Mouse (Mus musculus) liver, embryonic 15.5 days (tissue): ENCODE results near the gene Smarce1. TPM values are rescaled to one million over a fixed set of nuclear protein-coding genes. Genes with fewer than 3 reads are reported as not detected.
"Not testable (repeated sequence)": the region's sequence is repeated elsewhere in the genome, so short reads cannot be mapped to it uniquely, and the experiment has no call there.

ENCODE experiments used
- ATAC-seq: fragments of 200-750 bp; cut with Nextera tagmentation; 2 replicates; pipeline ENCODE4 v1.8.0; 2017; ENCODE audit warnings: moderate number of reproducible peaks, mild to moderate bottlenecking, moderate library complexity; ENCODE audit not compliant: insufficient read depth
- H3K27ac ChIP-seq: fragments of 300-500 bp; sonication (generic); replicated peaks from 2 replicates; pipeline ENCODE4 v1.5.1; 2015; ENCODE audit warnings: mild to moderate bottlenecking, inconsistent platforms
- H3K27me3 ChIP-seq: fragments of 300-500 bp; sonication (generic); 2 replicates; pipeline ENCODE4 v1.6.1; 2015; ENCODE audit warnings: mild to moderate bottlenecking, inconsistent platforms
- H3K36me3 ChIP-seq: fragments of 300-500 bp; sonication (generic); replicated peaks from 2 replicates; pipeline ENCODE4 v1.6.1; 2015; ENCODE audit warnings: moderate library complexity, mild to moderate bottlenecking, inconsistent platforms
- H3K4me1 ChIP-seq: fragments of 300-500 bp; sonication (generic); replicated peaks from 2 replicates; pipeline ENCODE4 v1.6.1; 2015; ENCODE audit warnings: inconsistent platforms
- H3K4me2 ChIP-seq: fragments of 300-500 bp; sonication (generic); 2 replicates; pipeline ENCODE4 v1.6.1; 2015; ENCODE audit warnings: moderate library complexity, mild to moderate bottlenecking, inconsistent platforms
- H3K4me3 ChIP-seq: fragments of 300-500 bp; sonication (generic); replicated peaks from 2 replicates; pipeline ENCODE4 v1.5.1; 2015; ENCODE audit warnings: mild to moderate bottlenecking, inconsistent platforms
- H3K9ac ChIP-seq: fragments of 300-500 bp; sonication (generic); 2 replicates; pipeline ENCODE4 v1.6.1; 2015; ENCODE audit warnings: moderate library complexity, mild to moderate bottlenecking, inconsistent platforms
- H3K9me3 ChIP-seq: fragments of 300-500 bp; sonication (generic); replicated peaks from 2 replicates; pipeline ENCODE4 v1.6.1; 2016; ENCODE audit warnings: inconsistent platforms
- WGBS: fragments of 180-500 bp; shearing (Covaris S2); methylation state at CpG from one replicate; pipeline ENCODE4 v1.1.7; 2015; ENCODE audit warnings: mixed read lengths; ENCODE audit not compliant: insufficient replicate concordance; 5-methylcytosine and 5-hydroxymethylcytosine counted together
- polyA plus RNA-seq: library from polyadenylated mRNA; unstranded; fragments of >200 nt; fragmentation: Nextera tagmentation; extraction: Ambion mirVana; gene quantifications from 2 replicates; pipeline ENCODE4 v1.2.1, GENCODE M21; 2015

Gene Smarce1
- polyA plus RNA-seq, 1 experiment from 2014 or later, result 66.5 TPM

GRCm38 (mm10) chr11:99250666-99251065, 19.8 kb upstream of the Smarce1 start:
- H3K27me3 ChIP-seq, result no peaks in the 10 kb centered on the region
- no peak overlapping the region for H3K9ac ChIP-seq
- WGBS, result 46% methylated on average over 3 of the region's 3 CpGs
- H3K4me2 ChIP-seq, result no peak overlapping the region
- no peak overlapping the region for H3K4me3 ChIP-seq
- H3K9me3 ChIP-seq, result no peaks in the 10 kb centered on the region
- no peak overlapping the region for H3K27ac ChIP-seq
- ATAC-seq, result no peak
- H3K4me1 ChIP-seq, result no peaks in the 10 kb centered on the region
- H3K36me3 ChIP-seq, result no peaks in the 10 kb centered on the region

- Histone ChIP-seq H3K9ac (no peak overlapping the region), H3K27ac (no peak overlapping the region), H3K4me1 (no peaks in the 10 kb centered on the region), H3K27me3 (peaks cover 2% of the 10 kb centered on the region; the same call in 1 of the 2 replicates), H3K36me3 (no peaks in the 10 kb centered on the region), H3K4me2 (no peak overlapping the region), H3K4me3 (no peak overlapping the region), H3K9me3 (no peaks in the 10 kb centered on the region)
- no peak for ATAC-seq
- WGBS, result 39% methylated on average over 5 of the region's 5 CpGs
These were observed 19.4 kb upstream of the Smarce1 start for GRCm38 (mm10) chr11:99250241-99250640.

- Histone ChIP-seq H3K9ac (no peak overlapping the region), H3K4me1 (no peaks in the 10 kb centered on the region), H3K36me3 (no peaks in the 10 kb centered on the region), H3K4me2 (no peak overlapping the region), H3K4me3 (no peak overlapping the region), H3K27me3 (peaks cover 11% of the 10 kb centered on the region), H3K27ac (no peak overlapping the region), H3K9me3 (no peaks in the 10 kb centered on the region)
- 54% methylated on average over 4 of the region's 4 CpGs for WGBS
- no peak for ATAC-seq
These were observed 18.3 kb upstream of the Smarce1 start for GRCm38 (mm10) chr11:99249115-99249514.

GRCm38 (mm10) chr11:99247916-99248315, 17.1 kb upstream of the Smarce1 start:
- Histone ChIP-seq H3K36me3 (no peaks in the 10 kb centered on the region), H3K27me3 (peaks cover 17% of the 10 kb centered on the region), H3K9me3 (no peaks in the 10 kb centered on the region), H3K27ac (no peak overlapping the region), H3K9ac (no peak overlapping the region), H3K4me1 (no peaks in the 10 kb centered on the region; the same call in 1 of the 2 replicates), H3K4me2 (no peak overlapping the region), H3K4me3 (no peak overlapping the region)
- 70% methylated on average over 4 of the region's 4 CpGs for WGBS
- ATAC-seq, result no peak

- H3K36me3 ChIP-seq, H3K4me3 ChIP-seq, H3K9ac ChIP-seq, H3K4me1 ChIP-seq, ATAC-seq, H3K27ac ChIP-seq, H3K9me3 ChIP-seq, H3K4me2 ChIP-seq: not testable (repeated sequence)
- 41% methylated on average over 3 of the region's 3 CpGs for WGBS
- H3K27me3 ChIP-seq, result peaks cover 20% of the 10 kb centered on the region
These were observed 13.7 kb upstream of the Smarce1 start for GRCm38 (mm10) chr11:99244519-99244918.

GRCm38 (mm10) chr11:99243820-99244374, 13.1 kb upstream of the Smarce1 start, which contains the start of gene Krt222:
Gene Krt222, minus strand, starts transcription at chr11:99244085.
- no peak for ATAC-seq
- Histone ChIP-seq H3K9ac (no peak within 1 kb of the TSS), H3K27ac (no peak within 1 kb of the TSS), H3K9me3 (no peaks in the 10 kb centered on the region), H3K36me3 (no peaks in the 10 kb centered on the region), H3K4me3 (peak within 1 kb of the TSS; percentile 10), H3K27me3 (peaks cover 20% of the 10 kb centered on the region), H3K4me1 (no peaks in the 10 kb centered on the region; the same call in 1 of the 2 replicates), H3K4me2 (peak within 1 kb of the TSS; percentile 52)
- WGBS, result 7% methylated on average over 17 of the region's 17 CpGs

- Histone ChIP-seq H3K27ac (no peak overlapping the region), H3K4me3 (peak overlapping the region; percentile 10), H3K9me3 (no peaks in the 10 kb centered on the region), H3K36me3 (no peaks in the 10 kb centered on the region), H3K9ac (no peak overlapping the region), H3K27me3 (peaks cover 20% of the 10 kb centered on the region), H3K4me2 (peak overlapping the region; percentile 52), H3K4me1 (peaks cover 3% of the 10 kb centered on the region; the same call in 1 of the 2 replicates)
- WGBS, result 49% methylated on average over 3 of the region's 3 CpGs
- ATAC-seq, result no peak
These were observed 12.5 kb upstream of the Smarce1 start for GRCm38 (mm10) chr11:99243200-99243819.

GRCm38 (mm10) chr11:99242056-99242455, 11.2 kb upstream of the Smarce1 start:
- Histone ChIP-seq H3K4me2 (no peak overlapping the region), H3K36me3 (no peaks in the 10 kb centered on the region), H3K27ac (no peak overlapping the region), H3K4me1 (peaks cover 3% of the 10 kb centered on the region; the same call in 1 of the 2 replicates), H3K4me3 (no peak overlapping the region), H3K27me3 (peaks cover 20% of the 10 kb centered on the region), H3K9ac (no peak overlapping the region), H3K9me3 (no peaks in the 10 kb centered on the region)
- whole genome bisulfite sequencing, result 58% methylated on average over 5 of the region's 5 CpGs
- no peak for ATAC-seq

GRCm38 (mm10) chr11:99238468-99238867, 7.7 kb upstream of the Smarce1 start:
- H3K9ac ChIP-seq, result no peak overlapping the region
- 0 out of 2 replicates have a peak, but pooled peaks cover 3% of the 10 kb centered on the region for H3K4me1 ChIP-seq
- H3K4me3 ChIP-seq, result no peak overlapping the region
- H3K36me3 ChIP-seq, result no peaks in the 10 kb centered on the region
- no peak overlapping the region for H3K4me2 ChIP-seq
- H3K27me3 ChIP-seq, result peaks cover 3% of the 10 kb centered on the region; the same call in 1 of the 2 replicates
- H3K9me3 ChIP-seq, result no peaks in the 10 kb centered on the region
- no peak overlapping the region for H3K27ac ChIP-seq
- WGBS, result 13% methylated on average over 14 of the region's 14 CpGs
- ATAC-seq, result no peak

- no peaks in the 10 kb centered on the region for H3K9me3 ChIP-seq
- peak overlapping the region; percentile 98 for H3K9ac ChIP-seq
- peak overlapping the region; percentile 84 for H3K4me2 ChIP-seq
- peak overlapping the region; percentile 85 for H3K27ac ChIP-seq
- peaks cover 36% of the 10 kb centered on the region for H3K4me1 ChIP-seq
- no peak for ATAC-seq
- 26% methylated on average over 15 of the region's 15 CpGs for WGBS
- peaks cover 16% of the 10 kb centered on the region for H3K36me3 ChIP-seq
- no peaks in the 10 kb centered on the region for H3K27me3 ChIP-seq
- peak overlapping the region; percentile 83 for H3K4me3 ChIP-seq
These were observed 416 bp upstream of the Smarce1 start for GRCm38 (mm10) chr11:99231049-99231816.

GRCm38 (mm10) chr11:99229641-99230260, 1.1 kb downstream of the Smarce1 start:
- Histone ChIP-seq H3K4me3 (peak overlapping the region; percentile 83), H3K27me3 (no peaks in the 10 kb centered on the region), H3K4me2 (peak overlapping the region; percentile 84), H3K9ac (peak overlapping the region; percentile 98), H3K27ac (peak overlapping the region; percentile 85), H3K36me3 (peaks cover 31% of the 10 kb centered on the region), H3K9me3 (no peaks in the 10 kb centered on the region), H3K4me1 (peaks cover 47% of the 10 kb centered on the region)
- ATAC-seq, result peak; percentile 79
- under 1% methylated on average over 31 of the region's 31 CpGs for WGBS
